Mouse (Mus musculus): ENCODE data around the gene Fgf22.

DNA sequence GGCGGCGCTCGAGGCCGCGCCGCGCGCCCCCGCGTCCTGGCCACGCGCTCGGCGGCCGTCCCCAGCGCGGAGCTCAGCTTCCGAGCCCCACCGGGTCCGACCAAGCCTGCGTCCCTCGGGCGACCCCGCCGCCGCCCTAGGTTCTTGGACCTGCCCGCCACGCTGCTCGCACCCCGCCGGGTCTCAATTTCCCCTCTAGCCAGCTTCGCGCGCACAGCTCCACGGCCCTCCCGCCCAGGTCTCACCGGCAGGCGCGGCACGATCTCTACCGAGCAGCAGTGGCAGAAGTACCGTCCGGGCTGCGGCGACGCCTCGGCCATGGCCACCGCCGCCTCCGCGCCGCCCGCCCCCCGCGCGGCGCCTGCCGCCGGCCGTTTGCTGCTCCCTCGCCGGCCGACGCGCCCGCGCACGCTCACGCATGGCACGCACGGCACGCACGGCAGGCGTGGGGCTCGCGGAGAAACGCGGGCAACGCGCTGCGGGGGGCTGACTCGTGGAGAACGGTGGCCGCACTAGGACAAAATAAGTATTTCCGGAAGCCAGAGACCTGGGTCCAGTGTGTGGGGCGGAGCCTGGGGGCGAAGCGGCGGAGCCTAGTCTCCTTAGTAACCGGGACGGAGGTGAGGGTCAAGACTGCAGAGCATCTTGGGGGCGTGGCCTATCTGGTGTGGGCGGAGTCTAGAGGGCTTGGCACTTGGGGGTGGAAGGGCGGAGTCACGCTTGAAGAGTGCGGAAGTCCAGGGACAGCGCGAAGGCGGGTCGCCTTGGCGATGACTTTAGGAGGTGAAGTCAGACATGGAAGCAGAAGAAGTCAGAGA is 11.8 kb downstream of the Fgf22 start, which contains the start of gene Rnf126:
- TF ChIP-seq CTCF (IDR thresholded peaks at IDR 0.05; ENCODE audit: low read depth), result no peak
- TF ChIP-seq EP300 (IDR thresholded peaks at IDR 0.05; ENCODE audit: low read depth), result peak; percentile 66

Measured in liver, postnatal 0 days (tissue).